Mouse (Mus musculus) megakaryocyte progenitor cell, adult 5-6 weeks (primary cell): ENCODE data around the gene Cga. TPM values are rescaled to one million over a fixed set of nuclear protein-coding genes. Genes with fewer than 3 reads are reported as not detected.

Experiments used
- total RNA-seq, 2 experiments: library from RNA; stranded (forward) in 1 of 2; stranded (reverse) in 1 of 2; fragments of 157-497, 149-512 nt in 1 of 2; fragments of 200-1000 nt in 1 of 2; gene quantifications; 2 replicates each; pipeline versions ENCODE4 v1.2.3 to v1.2.4; 2015 to 2017

Gene Cga
- total RNA-seq, 2 experiments from 2014 or later, result not detected

Other genes with a start within 250 kb of the Cga start
- gene Slc35a1, start 206.3 kb upstream of the Cga start, total RNA-seq (2015), result 24.3 and 26.6 TPM in 2 replicates
- gene Slc35a1, start 206.3 kb upstream of the Cga start, total RNA-seq (2017), result 25.8 and 26.8 TPM in 2 replicates
- not detected in 2 replicates for gene Cfap206, start 163.6 kb upstream of the Cga start, total RNA-seq (2015)
- not detected in 2 replicates for gene Cfap206, start 163.6 kb upstream of the Cga start, total RNA-seq (2017)
- gene Gm136, start 137.5 kb upstream of the Cga start, total RNA-seq (2015), result not detected in 2 replicates
- gene Gm136, start 137.5 kb upstream of the Cga start, total RNA-seq (2017), result not detected in 2 replicates
- 21.0 and 32.8 TPM in 2 replicates for gene Smim8, start 115.4 kb upstream of the Cga start, total RNA-seq (2015)
- 15.6 and 17.4 TPM in 2 replicates for gene Smim8, start 115.4 kb upstream of the Cga start, total RNA-seq (2017)
- 26.6 and 32.5 TPM in 2 replicates for gene Zfp292, start 10.8 kb upstream of the Cga start, total RNA-seq (2015)
- gene Zfp292, start 10.8 kb upstream of the Cga start, total RNA-seq (2017), result 21.5 and 31.3 TPM in 2 replicates